Mouse (Mus musculus) brain, embryonic 14.5 days (tissue): Measurements from ENCODE around the gene Mapkapk2. TPM values are rescaled to one million over a fixed set of nuclear protein-coding genes. Genes with fewer than 3 reads are reported as not detected.
"Not testable (repeated sequence)": the region's sequence is repeated elsewhere in the genome, so short reads cannot be mapped to it uniquely, and the experiment has no call there.

Experiments
- DNase-seq: peaks from one replicate; pipeline ENCODE4 v3.0.0-alpha.2; 2011; ENCODE audit warnings: low read depth
- CTCF ChIP-seq: fragments of 200-500 bp; IDR thresholded peaks from 2 replicates; pipeline ENCODE4 v1.5.1; 2012; ENCODE audit warnings: inconsistent platforms, mild to moderate bottlenecking, moderate library complexity, borderline replicate concordance; ENCODE audit not compliant: insufficient read depth, insufficient read length; ENCODE audit errors: extremely low read depth
- POLR2A ChIP-seq: fragments of 200-500 bp; IDR thresholded peaks from 2 replicates; pipeline ENCODE4 v1.6.1; 2012; ENCODE audit warnings: mild to moderate bottlenecking, inconsistent platforms, borderline replicate concordance; ENCODE audit not compliant: poor library complexity, insufficient read depth, insufficient read length, severe bottlenecking; ENCODE audit errors: extremely low read depth
- polyA plus RNA-seq: library from polyadenylated mRNA; depleted of rRNA; stranded (reverse); fragments of >200 nt; gene quantifications from 2 replicates; pipeline ENCODE4 v1.2.3, GENCODE M21; 2012; rRNA removed

The Mapkapk2 gene
- 50.5 and 52.9 TPM in 2 replicates for polyA plus RNA-seq

DNA sequence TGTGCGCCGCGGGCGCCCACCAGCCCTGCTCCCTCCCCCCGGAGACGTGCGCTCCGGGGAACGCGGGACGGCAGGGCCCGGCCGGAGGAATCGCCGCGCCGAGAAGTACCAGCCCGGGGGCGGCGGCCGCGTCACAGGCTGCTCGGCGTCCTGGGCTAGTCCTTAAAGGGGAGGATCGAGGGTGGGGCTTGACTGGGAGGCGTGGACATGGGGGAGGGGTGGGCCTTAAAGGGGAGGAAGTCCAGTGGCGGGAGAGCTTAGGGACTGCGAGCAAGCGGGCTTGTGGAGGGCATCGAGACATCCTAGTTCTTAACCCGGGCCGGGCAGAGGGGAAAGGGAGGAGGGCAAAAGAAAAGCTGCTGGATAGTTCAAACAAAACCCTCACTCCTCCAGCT lies at the start of gene Mapkapk2:
Mapkapk2 (minus strand) TSS at position 127 of the 395 bp plus-strand sequence.
- TF ChIP-seq POLR2A (peak; percentile 90), CTCF (no peak)
- peak; percentile 98 for DNase-seq

DNA sequence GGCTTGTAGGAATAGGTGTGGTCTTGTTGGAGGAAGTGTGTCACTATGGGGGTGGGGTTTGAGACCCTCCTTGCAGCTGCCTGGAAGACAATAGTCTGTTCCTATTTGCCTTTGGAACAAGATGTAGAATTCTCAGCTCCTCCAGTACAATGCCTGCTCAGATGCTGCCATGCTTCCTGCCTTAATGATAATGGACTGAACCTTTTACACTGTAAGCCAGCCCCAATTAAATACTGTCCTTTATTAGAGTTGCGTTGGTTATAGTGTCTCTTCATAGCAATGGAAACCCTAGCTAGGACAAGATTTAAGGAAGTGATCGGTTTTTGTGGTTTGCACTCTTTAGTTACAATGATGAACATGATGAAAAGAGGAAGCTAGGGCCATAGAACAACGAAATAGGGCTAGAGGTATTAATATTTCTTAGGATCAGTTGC lies 48.6 kb upstream of the Mapkapk2 start:
- DNase-seq, result no peak
- no peak for TF ChIP-seq CTCF
- no peak for TF ChIP-seq POLR2A

DNA sequence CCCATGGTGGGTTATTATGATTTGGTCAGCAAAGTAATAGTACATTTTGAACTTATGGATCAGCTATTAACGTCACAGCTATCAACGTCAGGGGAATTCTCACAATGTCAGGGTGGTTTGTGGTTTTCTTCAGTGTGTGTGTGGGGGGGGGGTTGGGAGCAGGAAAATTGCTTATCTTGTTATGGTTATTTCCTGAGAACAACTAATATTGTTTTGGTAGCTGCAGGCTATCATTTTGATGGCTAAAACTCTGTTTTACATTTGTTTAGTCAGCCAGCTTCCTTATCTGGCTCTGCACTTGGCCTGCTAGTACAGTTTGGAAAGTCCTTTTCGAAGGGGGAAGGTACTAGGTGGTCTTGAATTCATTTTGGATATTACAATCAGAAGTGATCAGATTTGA lies 47.6 kb upstream of the Mapkapk2 start:
- not testable (repeated sequence) for DNase-seq

DNA sequence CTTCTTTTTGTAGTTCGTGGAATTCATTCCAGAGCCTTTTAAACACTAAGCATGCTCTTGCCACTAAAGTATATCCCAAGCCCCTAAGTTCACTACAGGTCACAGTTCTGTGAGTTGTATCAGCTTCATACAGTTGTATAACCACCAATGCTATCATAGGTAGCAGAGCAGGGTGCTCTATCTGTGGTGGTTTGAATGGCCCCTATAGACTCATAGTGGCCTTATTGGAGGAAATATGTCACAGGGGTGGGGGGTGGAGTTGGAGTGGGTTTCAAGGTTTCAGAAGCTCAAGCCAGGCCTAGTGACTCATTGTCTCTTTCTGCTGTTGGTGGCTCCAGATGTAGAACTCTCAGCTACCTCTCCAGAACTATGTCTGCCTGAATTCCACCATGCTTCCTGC lies 44.8 kb upstream of the Mapkapk2 start:
- no peak for DNase-seq
- no peak for TF ChIP-seq POLR2A
- TF ChIP-seq CTCF, result no peak

DNA sequence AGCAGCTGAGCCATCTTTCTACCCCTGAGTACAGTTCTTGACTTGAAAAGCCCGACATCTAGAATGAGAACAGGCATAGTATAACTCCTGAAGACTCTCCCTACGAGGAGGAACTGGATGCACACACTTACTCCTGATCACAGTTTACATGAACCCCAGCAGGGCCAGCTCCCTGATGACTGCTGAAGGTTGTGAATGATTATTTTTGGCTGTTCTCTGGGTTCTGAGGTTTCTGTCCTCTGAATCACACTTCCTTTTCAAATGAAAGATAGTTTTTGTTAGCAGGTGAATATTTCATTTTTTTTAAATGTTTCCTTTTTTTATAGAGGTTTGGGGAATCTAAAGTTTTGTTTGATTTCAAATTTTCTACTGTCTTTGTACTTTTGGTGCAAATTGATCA lies 43.8 kb upstream of the Mapkapk2 start:
- no peak for DNase-seq

DNA sequence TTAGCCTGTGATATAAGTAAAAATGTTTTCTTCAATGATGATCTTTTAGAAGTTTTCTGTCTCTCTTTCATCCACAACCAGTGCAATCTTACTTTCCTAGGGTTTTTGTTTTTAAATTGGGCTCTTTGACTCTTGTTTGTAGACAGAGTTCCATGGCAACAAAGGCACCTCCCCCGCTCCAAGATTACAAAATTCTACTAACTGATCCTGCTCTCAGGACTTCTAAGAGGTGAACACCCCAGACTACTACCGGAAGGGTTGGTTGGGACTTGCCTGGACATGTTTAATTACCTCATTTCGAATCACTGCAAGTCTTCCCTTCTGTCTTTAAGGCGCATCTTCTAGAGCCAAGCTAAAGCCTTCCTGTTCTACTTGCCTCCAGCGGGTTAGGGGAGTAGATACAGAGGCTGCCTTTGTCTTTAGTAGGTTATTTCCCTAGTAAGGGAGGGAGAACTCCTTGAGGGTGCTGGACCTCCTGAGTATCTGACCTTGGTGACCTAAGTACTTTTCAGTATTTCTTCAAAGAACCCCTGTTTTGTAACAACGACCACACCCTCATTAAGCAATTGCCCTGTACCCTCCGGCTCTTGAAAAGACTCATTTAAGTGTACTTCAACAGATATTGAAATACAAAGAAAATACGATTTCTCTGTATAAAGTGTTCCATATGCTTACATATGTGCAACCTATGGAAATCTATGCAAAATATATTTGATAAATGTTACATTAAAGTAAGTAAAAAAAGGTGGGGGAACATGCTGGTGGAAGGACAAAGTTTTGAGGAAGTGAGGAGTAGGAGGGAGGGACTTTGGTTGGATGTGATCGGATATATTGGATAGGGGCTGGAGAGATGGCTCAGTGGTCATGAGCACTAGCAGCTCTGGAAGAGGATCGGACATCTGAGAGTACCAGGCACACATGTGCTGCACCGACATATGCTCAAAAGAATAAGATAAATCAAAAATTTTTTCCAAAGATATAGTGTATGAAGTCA lies 41.8 kb upstream of the Mapkapk2 start:
- no peak for TF ChIP-seq POLR2A
- TF ChIP-seq CTCF, result no peak
- DNase-seq, result no peak

More for the DNA sequence above, 43.8 kb upstream of the Mapkapk2 start:
- TF ChIP-seq POLR2A, result no peak
- no peak for TF ChIP-seq CTCF

DNA sequence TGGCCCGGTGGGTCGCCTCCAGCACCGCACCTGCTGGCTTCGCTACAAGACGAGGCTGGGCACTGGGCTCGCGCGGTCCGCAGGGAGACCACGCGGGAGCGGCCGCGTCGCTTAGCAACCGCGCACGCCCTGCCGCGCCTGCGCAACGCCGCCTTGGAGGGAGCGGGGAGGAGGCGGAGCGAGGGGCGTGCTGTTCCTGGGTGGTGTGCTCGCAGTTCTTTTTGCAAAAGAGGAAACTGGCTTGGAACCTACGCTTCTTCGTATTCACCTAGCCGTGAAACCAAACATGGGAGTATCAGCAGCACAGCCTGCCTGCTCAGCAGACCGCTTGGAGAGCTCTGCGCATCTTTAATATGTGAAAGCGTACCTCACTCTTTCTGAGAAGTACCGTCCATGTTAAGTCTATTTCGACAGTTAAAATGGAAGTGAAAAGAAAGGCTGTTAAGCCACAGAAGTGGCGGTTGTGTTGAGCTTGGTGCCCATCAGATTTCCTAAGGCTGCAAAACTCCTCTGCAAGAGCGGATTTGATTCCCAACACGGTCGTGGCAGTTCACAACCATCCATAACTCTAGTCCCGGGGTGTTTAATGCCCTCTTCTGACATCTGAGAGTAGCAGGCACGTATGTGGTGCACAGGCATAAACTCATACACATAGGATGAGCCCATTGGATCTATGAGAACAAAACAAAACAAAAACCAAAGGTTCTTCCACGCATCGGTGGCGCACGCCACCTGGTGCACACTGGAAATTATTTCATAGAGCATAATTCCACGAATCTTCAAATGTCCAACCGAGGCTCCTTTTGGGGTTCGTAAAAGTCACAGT lies 40.8 kb upstream of the Mapkapk2 start, which contains the start of gene Dyrk3:
Dyrk3 (minus strand) TSS at position 150 of the 826 bp plus-strand sequence.
- peak; percentile 97 for DNase-seq
- TF ChIP-seq POLR2A (peak; percentile 58), CTCF (peak; percentile 31; the same call in 1 of the 2 replicates)

DNA sequence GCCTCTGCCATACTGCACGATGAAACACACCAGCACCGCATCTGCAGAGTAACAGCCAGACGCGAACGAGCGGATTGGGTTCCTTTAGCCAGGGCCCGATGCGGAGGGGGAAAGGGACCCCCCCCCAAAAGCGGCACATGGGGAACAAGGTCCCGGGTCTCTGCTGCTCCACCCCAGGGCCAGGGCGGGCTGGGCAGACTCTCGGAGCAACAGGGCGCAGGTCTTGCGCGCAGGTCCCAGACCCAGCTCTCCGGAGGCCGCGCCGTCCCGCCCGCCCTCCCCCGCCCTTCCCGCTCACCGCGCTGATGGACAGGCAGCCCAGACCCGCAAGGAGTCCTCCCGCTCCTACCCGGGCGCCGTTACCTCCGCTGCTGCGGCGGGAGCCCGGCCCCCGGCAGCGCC lies 40.1 kb upstream of the Mapkapk2 start:
- TF ChIP-seq CTCF, result no peak
- TF ChIP-seq POLR2A, result no peak
- DNase-seq, result no peak

DNA sequence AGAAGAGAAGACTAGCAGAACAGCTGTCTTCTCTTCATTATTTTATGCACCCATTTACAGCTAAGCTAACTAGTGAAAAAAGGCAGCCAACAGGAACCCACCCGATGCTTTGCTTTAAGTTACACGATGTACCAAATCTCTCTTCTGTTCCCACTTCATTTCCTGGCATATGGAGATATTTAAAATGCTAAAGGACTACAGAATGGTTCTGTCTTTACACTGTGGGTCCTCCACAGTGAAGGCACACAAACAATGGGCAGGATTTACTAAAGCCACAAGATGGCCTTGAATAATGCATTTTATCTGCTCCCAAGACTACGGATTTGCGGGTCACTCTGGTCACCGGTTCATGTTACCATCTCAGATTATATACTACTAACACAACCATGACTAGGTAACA lies 39.5 kb upstream of the Mapkapk2 start:
- DNase-seq, result peak; percentile 55
- TF ChIP-seq CTCF (no peak), POLR2A (no peak)

DNA sequence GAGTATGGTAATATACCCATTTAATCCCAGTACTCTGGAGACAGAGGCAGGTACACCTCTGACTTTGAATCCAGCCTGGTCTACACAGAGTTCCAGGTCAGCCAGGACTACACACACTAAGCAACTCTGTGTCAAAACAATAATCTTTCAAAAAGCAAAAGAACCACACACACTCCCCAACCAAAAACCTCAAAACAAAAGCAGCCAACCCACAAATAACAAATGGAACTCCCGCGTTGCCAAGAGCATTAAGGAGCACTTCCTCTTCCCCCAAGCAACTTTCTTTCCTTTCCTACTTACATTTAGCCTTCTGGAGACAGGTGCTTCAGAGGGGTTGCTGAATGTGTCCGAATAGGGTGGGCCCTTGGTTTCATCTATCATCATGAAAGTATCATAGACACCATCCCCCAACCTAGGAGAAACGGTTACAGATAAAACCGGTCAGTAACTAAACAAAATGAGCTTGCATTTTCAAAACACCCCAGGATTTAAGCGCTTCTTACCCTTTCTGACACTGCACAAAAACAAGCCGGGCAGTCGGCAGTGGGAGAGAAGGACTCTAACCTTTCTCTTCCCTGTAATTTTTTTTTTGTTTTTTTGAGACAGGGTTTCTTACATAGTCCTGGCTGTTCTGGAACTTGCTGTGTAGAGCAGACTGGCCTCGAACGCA lies 38.5 kb upstream of the Mapkapk2 start:
- DNase-seq, result no peak
- TF ChIP-seq POLR2A, result no peak
- TF ChIP-seq CTCF, result no peak

DNA sequence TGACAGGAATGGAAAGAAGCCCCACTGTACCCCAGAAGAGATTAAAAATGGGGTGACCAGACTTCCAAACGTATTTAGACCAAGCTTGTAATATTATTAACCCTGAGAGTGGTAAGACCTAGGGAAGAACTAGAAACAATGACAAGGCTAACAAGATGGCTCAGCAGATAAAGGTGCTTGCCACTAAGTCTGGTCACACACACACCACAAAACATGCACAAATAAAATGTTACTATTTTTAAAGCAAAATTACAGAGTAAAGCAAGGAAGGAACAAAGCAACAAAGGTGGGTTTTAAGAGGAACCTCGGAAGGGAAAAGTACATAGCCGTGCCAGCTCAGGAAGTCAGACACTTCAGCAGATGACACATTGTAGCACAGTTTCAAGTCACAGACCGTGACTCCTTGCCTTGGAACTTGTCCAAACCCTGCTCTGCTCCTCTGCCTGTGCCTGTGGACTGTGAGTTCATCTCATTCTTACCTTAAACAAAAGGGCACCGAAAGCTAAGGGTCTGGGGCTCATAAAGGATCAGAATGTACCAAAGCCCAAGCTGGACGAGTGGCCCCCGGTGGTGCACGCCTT lies 37.4 kb upstream of the Mapkapk2 start:
- DNase-seq, result peak; percentile 59
- TF ChIP-seq CTCF (no peak), POLR2A (no peak)

DNA sequence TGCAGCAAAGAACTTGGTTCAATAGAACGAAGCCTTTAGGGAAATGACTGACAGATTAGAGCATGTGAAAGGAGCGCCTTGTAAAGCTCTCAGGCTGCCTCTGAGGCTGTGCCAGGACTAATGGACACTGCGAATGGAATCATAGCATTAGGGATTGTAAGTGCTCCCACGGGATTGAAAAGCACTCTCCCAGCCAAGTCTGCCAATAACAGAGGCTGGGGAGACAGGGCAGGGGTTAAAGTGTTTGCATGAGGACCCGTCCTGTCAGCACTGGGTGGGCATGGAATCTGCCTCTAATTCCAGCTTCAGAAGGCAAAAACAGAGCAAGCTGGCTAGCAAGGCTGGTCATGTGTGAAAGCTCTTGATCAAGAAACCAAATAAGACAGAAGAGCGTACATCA lies 36.6 kb upstream of the Mapkapk2 start:
- peak; percentile 94 for DNase-seq
- no peak for TF ChIP-seq POLR2A
- TF ChIP-seq CTCF, result no peak
